Mouse (Mus musculus) olfactory bulb, adult 2 months (tissue): ENCODE results near the gene Phf20. TPM values are rescaled to one million over a fixed set of nuclear protein-coding genes. Genes with fewer than 3 reads are reported as not detected.
A peak's percentile ranks its signal among the peaks of the same experiment; 100 is the strongest.
"Not testable (repeated sequence)": the region's sequence is repeated elsewhere in the genome, so short reads cannot be mapped to it uniquely, and the experiment has no call there.

Source experiments
- H3K27ac ChIP-seq: fragments of 200-500 bp; 2 replicates; pipeline ENCODE4 v1.5.1; 2012; ENCODE audit warnings: low read depth, low read length; ENCODE audit not compliant: insufficient read depth
- H3K4me1 ChIP-seq: fragments of 200-500 bp; 2 replicates; pipeline ENCODE4 v1.6.1; 2012; ENCODE audit warnings: low read length; ENCODE audit not compliant: control insufficient read depth, insufficient read depth
- H3K4me3 ChIP-seq: fragments of 200-500 bp; 2 replicates; pipeline ENCODE4 v1.5.1; 2012; ENCODE audit warnings: mild to moderate bottlenecking, low read depth, low read length, moderate library complexity; ENCODE audit not compliant: insufficient read depth
- CTCF ChIP-seq: fragments of 200-500 bp; IDR thresholded peaks from 2 replicates; pipeline ENCODE4 v1.5.1; 2012; ENCODE audit warnings: low read depth, mild to moderate bottlenecking, low read length, moderate library complexity; ENCODE audit not compliant: insufficient read depth
- POLR2A ChIP-seq: fragments of 200-500 bp; IDR thresholded peaks from 2 replicates; pipeline ENCODE4 v1.6.1; 2012; ENCODE audit warnings: mild to moderate bottlenecking, low read depth, low read length, moderate library complexity; ENCODE audit not compliant: insufficient read depth
- WGBS: fragments of 180-500 bp; shearing (Covaris S2); methylation state at CpG from one replicate; pipeline ENCODE4 v1.1.7; 2018; 5-methylcytosine and 5-hydroxymethylcytosine counted together
- polyA plus RNA-seq: library from polyadenylated mRNA; stranded (reverse); fragments of >200 nt; gene quantifications from 2 replicates; pipeline ENCODE4 v1.2.4, GENCODE M21; 2012; ENCODE audit warnings: low replicate concordance; ENCODE audit not compliant: missing spikeins, insufficient read depth, insufficient read length

Phf20 gene
- polyA plus RNA-seq, 1 experiment: 586 TPM

GRCm38 (mm10) chr2:156180094-156180821, 16.0 kb upstream of the Phf20 start, which contains the start of gene Rbm39:
TSS of gene Rbm39 (minus strand) at chr2:156180238.
- H3K4me1 ChIP-seq: peaks cover 2% of the 10 kb centered on the region; the same call in 1 of the 2 replicates
- WGBS: under 1% methylated on average over 47 of the region's 47 CpGs

GRCm38 (mm10) chr2:156180824-156181590, 15.3 kb upstream of the Phf20 start:
- peak overlapping the region; percentile 100 for H3K27ac ChIP-seq
- TF ChIP-seq CTCF (no peak), POLR2A (no peak)
- WGBS: 2% methylated on average over 8 of the region's 8 CpGs
- H3K4me1 ChIP-seq: peaks cover 2% of the 10 kb centered on the region; the same call in 1 of the 2 replicates
- peak overlapping the region; percentile 57 for H3K4me3 ChIP-seq

More at GRCm38 (mm10) chr2:156180094-156180821, 16.0 kb upstream of the Phf20 start, which contains the start of gene Rbm39:
- TF ChIP-seq POLR2A (peak; percentile 82), CTCF (no peak)
- H3K4me3 ChIP-seq: peak within 1 kb of the TSS; percentile 68
- peak within 1 kb of the TSS; percentile 100 for H3K27ac ChIP-seq

DNA sequence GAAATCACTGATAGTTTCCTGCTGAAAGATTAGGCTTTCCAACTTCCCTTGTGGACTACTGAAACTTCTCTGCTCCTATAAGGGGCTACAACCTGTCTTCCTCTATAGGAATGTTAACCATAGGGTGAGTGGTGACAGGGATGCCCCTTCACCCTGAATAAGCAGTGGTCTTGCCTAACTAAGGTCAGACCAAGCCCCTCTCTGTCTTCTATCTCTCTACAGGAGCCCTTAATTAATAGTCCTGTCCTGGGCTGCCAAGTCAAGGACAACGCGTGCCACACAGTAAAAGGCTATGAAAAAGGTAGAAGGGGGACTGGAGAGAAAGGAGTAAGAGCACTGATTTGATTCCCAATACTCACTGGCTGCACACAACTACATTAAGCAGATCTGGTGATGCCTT, 14.7 kb upstream of the Phf20 start:
- H3K4me1 ChIP-seq: peaks cover 2% of the 10 kb centered on the region; the same call in 1 of the 2 replicates
- 0 out of 2 replicates have a peak overlapping the region, but pooled peaks have one; percentile 64 for H3K27ac ChIP-seq
- no peak for TF ChIP-seq POLR2A
- no peak for TF ChIP-seq CTCF
- 57% methylated on average over 2 of the region's 2 CpGs for WGBS
- no peak overlapping the region for H3K4me3 ChIP-seq

- WGBS: 70% methylated on average over 7 of the region's 7 CpGs
- not testable (repeated sequence) for H3K4me3 ChIP-seq, H3K27ac ChIP-seq, H3K4me1 ChIP-seq
Observed at GRCm38 (mm10) chr2:156189241-156189640, 7.0 kb upstream of the Phf20 start.

- 83% methylated on average over 14 of the region's 14 CpGs for WGBS
- TF ChIP-seq CTCF: no peak
- TF ChIP-seq POLR2A: no peak
- H3K27ac ChIP-seq: no peak overlapping the region; the same call in 1 of the 2 replicates
- no peaks in the 10 kb centered on the region for H3K4me1 ChIP-seq
- no peak overlapping the region for H3K4me3 ChIP-seq
Observed at GRCm38 (mm10) chr2:156190004-156190896, 6.0 kb upstream of the Phf20 start.

GRCm38 (mm10) chr2:156191540-156191939, 4.7 kb upstream of the Phf20 start:
- H3K4me3 ChIP-seq: no peak overlapping the region
- H3K27ac ChIP-seq: no peak overlapping the region
- no peaks in the 10 kb centered on the region for H3K4me1 ChIP-seq
- WGBS: 91% methylated on average over 2 of the region's 2 CpGs
- TF ChIP-seq CTCF: no peak
- TF ChIP-seq POLR2A: no peak

GRCm38 (mm10) chr2:156192068-156192467, 4.2 kb upstream of the Phf20 start:
- WGBS: 72% methylated on average over 2 of the region's 2 CpGs
- Histone ChIP-seq H3K4me1 (no peaks in the 10 kb centered on the region), H3K4me3 (no peak overlapping the region), H3K27ac (no peak overlapping the region)
- TF ChIP-seq CTCF (no peak), POLR2A (no peak)

DNA sequence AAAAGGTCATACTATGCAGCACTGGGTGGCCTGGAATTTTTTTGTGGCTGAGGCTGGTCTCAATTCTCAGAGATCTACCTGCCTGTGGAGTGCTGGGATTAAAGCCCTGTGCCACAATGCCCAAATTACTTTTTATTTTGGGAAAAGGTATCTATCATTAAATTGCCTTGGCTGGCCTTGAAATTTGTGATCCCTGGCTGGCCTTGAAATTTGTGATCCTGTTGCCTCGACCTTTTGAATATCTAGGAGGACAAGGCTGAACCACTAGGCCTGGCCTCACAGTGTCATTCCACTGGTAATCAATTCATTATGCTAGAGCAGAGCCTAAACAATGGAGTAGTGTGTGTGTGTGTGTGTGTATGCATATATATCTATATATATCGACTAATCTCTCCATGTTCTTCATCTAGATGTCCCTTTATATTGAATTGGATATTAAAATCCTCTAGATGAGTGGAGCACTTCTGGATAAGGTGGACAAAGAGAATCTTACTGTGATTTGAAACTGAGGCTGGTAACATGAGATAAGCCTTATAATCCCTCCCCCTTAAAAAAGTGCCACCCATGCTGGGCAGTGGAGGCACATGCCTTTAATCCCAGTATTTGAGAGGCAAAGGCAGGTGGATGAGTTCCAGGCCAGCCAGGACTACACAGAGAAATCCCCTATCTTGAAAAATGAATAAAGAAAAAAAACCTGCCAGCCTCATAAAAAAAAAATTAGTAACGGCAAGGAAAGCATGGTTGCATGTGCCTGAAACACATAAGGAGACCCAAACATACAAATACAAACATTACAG, 3.0 kb upstream of the Phf20 start:
- Histone ChIP-seq H3K4me1 (no peaks in the 10 kb centered on the region), H3K27ac (no peak overlapping the region), H3K4me3 (no peak overlapping the region)
- 84% methylated on average over 3 of the region's 3 CpGs for WGBS
- TF ChIP-seq POLR2A (no peak), CTCF (no peak)
